Mouse (Mus musculus): ENCODE measurements at regions not wholly inside any gene's neighbourhood (a gene's known extent, or its start where the extent isn't known, plus 50 kb on each side); places are given as distances from the start of the nearest gene placed in this dataset.

- H3K4me3 ChIP-seq (replicated peaks) = no peak overlapping the region
- no peaks in the 10 kb centered on the region for H3K27me3 ChIP-seq (ENCODE audit: control insufficient read depth)
- no peak for TF ChIP-seq GATA1 (IDR thresholded peaks at IDR 0.05; ENCODE audit: low read length)
- no peak for TF ChIP-seq TAL1 (IDR thresholded peaks at IDR 0.05; ENCODE audit: low read length)
- peaks cover 16% of the 10 kb centered on the region for H3K9me3 ChIP-seq (ENCODE audit: control insufficient read depth, low read length)
- no peaks in the 10 kb centered on the region for H3K4me1 ChIP-seq (ENCODE audit: control insufficient read depth)
- no peaks in the 10 kb centered on the region for H3K36me3 ChIP-seq (ENCODE audit: control insufficient read depth)
Observed at GRCm38 (mm10) chr5:127074327-127074726, 167.3 kb upstream of the Tmem132c start.
